Mouse (Mus musculus) neural tube, embryonic 13.5 days (tissue): ENCODE results near the gene Gpd2. TPM values are rescaled to one million over a fixed set of nuclear protein-coding genes. Genes with fewer than 3 reads are reported as not detected.

Experiments
- ATAC-seq: fragments of 200-750 bp; cut with Nextera tagmentation; 2 replicates; pipeline ENCODE4 v1.8.0; 2017; ENCODE audit warnings: low read depth, mild to moderate bottlenecking, moderate TSS enrichment, moderate library complexity
- H3K27ac ChIP-seq: fragments of 300-500 bp; sonication (generic); replicated peaks from 2 replicates; pipeline ENCODE4 v1.5.1; 2015; ENCODE audit warnings: moderate library complexity, mild to moderate bottlenecking, inconsistent platforms
- H3K27me3 ChIP-seq: fragments of 300-500 bp; sonication (generic); 2 replicates; pipeline ENCODE4 v1.6.1; 2015; ENCODE audit warnings: mild to moderate bottlenecking, inconsistent platforms
- H3K36me3 ChIP-seq: fragments of 300-500 bp; sonication (generic); 2 replicates; pipeline ENCODE4 v1.6.1; 2015; ENCODE audit warnings: mild to moderate bottlenecking, inconsistent platforms
- H3K4me1 ChIP-seq: fragments of 300-500 bp; sonication (generic); replicated peaks from 2 replicates; pipeline ENCODE4 v1.6.1; 2015; ENCODE audit warnings: inconsistent platforms
- H3K4me2 ChIP-seq: fragments of 300-500 bp; sonication (generic); 2 replicates; pipeline ENCODE4 v1.6.1; 2015; ENCODE audit warnings: inconsistent platforms, mild to moderate bottlenecking, moderate library complexity
- H3K4me3 ChIP-seq: fragments of 300-500 bp; sonication (generic); 2 replicates; pipeline ENCODE4 v1.5.1; 2015; ENCODE audit warnings: mild to moderate bottlenecking, inconsistent platforms
- H3K9ac ChIP-seq: fragments of 300-500 bp; sonication (generic); 2 replicates; pipeline ENCODE4 v1.6.1; 2015; ENCODE audit warnings: moderate library complexity, mild to moderate bottlenecking, inconsistent platforms
- H3K9me3 ChIP-seq: fragments of 300-500 bp; sonication (generic); 2 replicates; pipeline ENCODE4 v1.6.1; 2016; ENCODE audit warnings: inconsistent platforms
- WGBS: fragments of 180-500 bp; shearing (Covaris S2); methylation state at CpG from one replicate; pipeline ENCODE4 v1.1.7; 2015; 5-methylcytosine and 5-hydroxymethylcytosine counted together
- polyA plus RNA-seq: library from polyadenylated mRNA; unstranded; fragments of >200 nt; fragmentation: Nextera tagmentation; extraction: Ambion mirVana; gene quantifications from 2 replicates; pipeline ENCODE4 v1.2.1, GENCODE M21; 2015

The Gpd2 gene
- polyA plus RNA-seq, 1 experiment from 2014 or later = 16.2 TPM

DNA sequence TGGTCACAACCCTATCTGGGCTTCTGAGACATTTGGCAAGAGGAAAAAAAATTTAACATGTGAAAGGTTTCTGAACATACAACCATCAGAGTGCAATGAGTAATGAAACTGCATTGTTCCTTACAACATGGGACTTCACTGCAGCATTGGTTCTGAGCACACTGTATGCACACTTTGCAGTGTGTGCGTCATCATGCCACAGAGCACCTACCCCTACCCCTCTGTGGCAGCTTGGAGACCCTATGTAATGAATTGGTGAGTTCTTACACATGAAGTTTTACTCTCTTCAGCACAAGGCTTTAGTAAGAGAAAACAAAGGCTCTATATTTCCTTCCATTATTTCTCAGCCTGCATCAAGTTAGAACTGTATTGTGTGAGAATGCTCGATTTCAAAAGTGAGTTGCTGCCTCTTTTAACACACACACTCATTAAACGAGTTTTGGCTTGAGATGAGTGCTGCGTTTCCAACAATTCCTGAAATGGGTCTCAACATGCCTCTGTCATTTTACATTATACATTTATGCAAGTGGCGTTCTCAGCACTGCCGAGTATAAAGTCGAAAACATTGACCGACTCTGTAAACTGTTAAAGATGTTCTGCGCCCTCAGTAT is 177.2 kb downstream of the Gpd2 start:
- Histone ChIP-seq H3K27ac (no peak overlapping the region), H3K4me2 (no peak overlapping the region), H3K4me1 (no peaks in the 10 kb centered on the region), H3K36me3 (no peaks in the 10 kb centered on the region), H3K4me3 (no peak overlapping the region), H3K27me3 (no peaks in the 10 kb centered on the region), H3K9me3 (no peaks in the 10 kb centered on the region), H3K9ac (no peak overlapping the region)
- WGBS = 92% methylated on average over 9 of the region's 9 CpGs
- ATAC-seq = no peak

DNA sequence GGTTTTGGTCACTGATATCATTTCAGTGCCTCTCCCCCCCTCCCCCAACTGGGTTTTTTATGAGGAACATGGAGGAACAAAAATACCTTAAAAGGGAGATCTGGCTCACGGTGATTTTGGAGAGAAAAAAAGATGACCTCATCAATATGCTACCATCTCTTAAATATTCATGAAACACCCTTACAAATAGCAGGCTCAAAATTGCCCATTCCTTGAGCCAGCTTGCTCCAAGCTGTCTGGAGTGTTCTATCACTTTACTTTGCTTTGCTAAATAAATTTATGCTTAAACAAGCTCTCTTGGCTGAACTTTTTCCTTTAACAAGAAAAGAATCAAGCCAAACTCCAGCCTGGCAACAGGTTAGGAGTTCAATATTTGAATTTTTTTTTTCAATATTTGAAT is 179.3 kb downstream of the Gpd2 start:
- no peaks in the 10 kb centered on the region for H3K36me3 ChIP-seq
- no peak overlapping the region for H3K9ac ChIP-seq
- no peaks in the 10 kb centered on the region for H3K9me3 ChIP-seq
- 32% methylated on average over 1 of the region's 1 CpGs for WGBS
- H3K27ac ChIP-seq = no peak overlapping the region
- no peaks in the 10 kb centered on the region for H3K27me3 ChIP-seq
- no peaks in the 10 kb centered on the region for H3K4me1 ChIP-seq
- H3K4me2 ChIP-seq = no peak overlapping the region
- ATAC-seq = no peak
- no peak overlapping the region for H3K4me3 ChIP-seq

Other genes starting within 250 kb of the Gpd2 start
- 21.8 and 25.1 TPM in 2 replicates for gene Nr4a2, start 113.6 kb upstream of the Gpd2 start, polyA plus RNA-seq